Mouse (Mus musculus): ENCODE data around the gene Cfap99. TPM values are rescaled to one million over a fixed set of nuclear protein-coding genes. Genes with fewer than 3 reads are reported as not detected.
A peak's percentile ranks its signal among the peaks of the same experiment; 100 is the strongest.

Gene Cfap99
- polyA plus RNA-seq, 1 experiment from 2014 or later: 0.16 TPM

- Histone ChIP-seq H3K9me3 (replicated peaks; ENCODE audit: control insufficient read depth, low read length, poor library complexity, severe bottlenecking) (no peaks in the 10 kb centered on the region), H3K27ac (ENCODE audit: low read length) (no peak overlapping the region), H3K4me1 (ENCODE audit: control insufficient read depth, insufficient read depth, low read length) (peaks cover 15% of the 10 kb centered on the region), H3K27me3 (ENCODE audit: control insufficient read depth, insufficient read depth, low read depth, low read length) (peaks cover 5% of the 10 kb centered on the region), H3K36me3 (ENCODE audit: control insufficient read depth, insufficient read depth, low read length) (no peaks in the 10 kb centered on the region), H3K4me3 (ENCODE audit: low read depth, low read length) (no peak overlapping the region), H3K4me2 (ENCODE audit: low read length) (no peak overlapping the region), H3K9ac (ENCODE audit: low read depth, low read length) (no peak overlapping the region)
- 95% methylated on average over 2 of the region's 2 CpGs for WGBS
- ATAC-seq: no peak
These were observed 3.1 kb upstream of the Cfap99 start for GRCm38 (mm10) chr5:34285285-34285684.

GRCm38 (mm10) chr5:34286516-34286915 lies 1.9 kb upstream of the Cfap99 start:
- under 1% methylated on average over 11 of the region's 11 CpGs for WGBS

GRCm38 (mm10) chr5:34287001-34287837 lies 1.2 kb upstream of the Cfap99 start:
- no peaks in the 10 kb centered on the region for H3K9me3 ChIP-seq (replicated peaks; ENCODE audit: control insufficient read depth, low read length, poor library complexity, severe bottlenecking)
- under 1% methylated on average over 52 of the region's 54 CpGs for WGBS
- ATAC-seq: peak; percentile 22; the same call in 1 of the 2 replicates
- H3K27ac ChIP-seq (ENCODE audit: low read length): no peak overlapping the region
- H3K4me3 ChIP-seq (ENCODE audit: low read depth, low read length): peak overlapping the region; percentile 58
- peaks cover 5% of the 10 kb centered on the region for H3K27me3 ChIP-seq (ENCODE audit: control insufficient read depth, insufficient read depth, low read depth, low read length)
- H3K9ac ChIP-seq (ENCODE audit: low read depth, low read length): peak overlapping the region; percentile 63
- peak overlapping the region; percentile 74 for H3K4me2 ChIP-seq (ENCODE audit: low read length)
- H3K4me1 ChIP-seq (ENCODE audit: control insufficient read depth, insufficient read depth, low read length): peaks cover 15% of the 10 kb centered on the region
- H3K36me3 ChIP-seq (ENCODE audit: control insufficient read depth, insufficient read depth, low read length): no peaks in the 10 kb centered on the region

More at GRCm38 (mm10) chr5:34286516-34286915, 1.9 kb upstream of the Cfap99 start:
- Histone ChIP-seq H3K4me3 (ENCODE audit: low read depth, low read length) (peak overlapping the region; percentile 58), H3K4me1 (ENCODE audit: control insufficient read depth, insufficient read depth, low read length) (peaks cover 15% of the 10 kb centered on the region), H3K4me2 (ENCODE audit: low read length) (peak overlapping the region; percentile 74), H3K27me3 (ENCODE audit: control insufficient read depth, insufficient read depth, low read depth, low read length) (peaks cover 5% of the 10 kb centered on the region), H3K9ac (ENCODE audit: low read depth, low read length) (peak overlapping the region; percentile 63; the same call in 1 of the 2 replicates), H3K36me3 (ENCODE audit: control insufficient read depth, insufficient read depth, low read length) (no peaks in the 10 kb centered on the region), H3K27ac (ENCODE audit: low read length) (no peak overlapping the region), H3K9me3 (replicated peaks; ENCODE audit: control insufficient read depth, low read length, poor library complexity, severe bottlenecking) (no peaks in the 10 kb centered on the region)
- ATAC-seq: no peak

- Histone ChIP-seq H3K4me2 (ENCODE audit: low read length) (peak overlapping the region; percentile 74), H3K4me1 (ENCODE audit: control insufficient read depth, insufficient read depth, low read length) (peaks cover 15% of the 10 kb centered on the region), H3K36me3 (ENCODE audit: control insufficient read depth, insufficient read depth, low read length) (no peaks in the 10 kb centered on the region), H3K9ac (ENCODE audit: low read depth, low read length) (peak overlapping the region; percentile 63), H3K9me3 (replicated peaks; ENCODE audit: control insufficient read depth, low read length, poor library complexity, severe bottlenecking) (no peaks in the 10 kb centered on the region), H3K27me3 (ENCODE audit: control insufficient read depth, insufficient read depth, low read depth, low read length) (peaks cover 5% of the 10 kb centered on the region), H3K27ac (ENCODE audit: low read length) (peak overlapping the region; percentile 43; the same call in 1 of the 2 replicates), H3K4me3 (ENCODE audit: low read depth, low read length) (peak overlapping the region; percentile 58)
- peak; percentile 12 for ATAC-seq
- under 1% methylated on average over 18 of the region's 18 CpGs for WGBS
These were observed 608 bp upstream of the Cfap99 start for GRCm38 (mm10) chr5:34287838-34288145.

- H3K36me3 ChIP-seq (ENCODE audit: control insufficient read depth, insufficient read depth, low read length): no peaks in the 10 kb centered on the region
- no peak overlapping the region for H3K9ac ChIP-seq (ENCODE audit: low read depth, low read length)
- 0 out of 2 replicates have a peak overlapping the region, but pooled peaks have one; percentile 58 for H3K4me3 ChIP-seq (ENCODE audit: low read depth, low read length)
- H3K4me2 ChIP-seq (ENCODE audit: low read length): peak overlapping the region; percentile 74; the same call in 1 of the 2 replicates
- H3K27ac ChIP-seq (ENCODE audit: low read length): no peak overlapping the region
- H3K4me1 ChIP-seq (ENCODE audit: control insufficient read depth, insufficient read depth, low read length): peaks cover 15% of the 10 kb centered on the region
- no peak for ATAC-seq
- WGBS: 59% methylated on average over 2 of the region's 2 CpGs
- H3K27me3 ChIP-seq (ENCODE audit: control insufficient read depth, insufficient read depth, low read depth, low read length): peaks cover 5% of the 10 kb centered on the region
- no peaks in the 10 kb centered on the region for H3K9me3 ChIP-seq (replicated peaks; ENCODE audit: control insufficient read depth, low read length, poor library complexity, severe bottlenecking)
These were observed 886 bp downstream of the Cfap99 start for GRCm38 (mm10) chr5:34289286-34289685.

GRCm38 (mm10) chr5:34293363-34293762 lies 5.0 kb downstream of the Cfap99 start:
- 79% methylated on average over 6 of the region's 6 CpGs for WGBS
- Histone ChIP-seq H3K27ac (ENCODE audit: low read length) (no peak overlapping the region), H3K9ac (ENCODE audit: low read depth, low read length) (no peak overlapping the region), H3K36me3 (ENCODE audit: control insufficient read depth, insufficient read depth, low read length) (no peaks in the 10 kb centered on the region), H3K9me3 (replicated peaks; ENCODE audit: control insufficient read depth, low read length, poor library complexity, severe bottlenecking) (no peaks in the 10 kb centered on the region), H3K4me3 (ENCODE audit: low read depth, low read length) (no peak overlapping the region), H3K27me3 (ENCODE audit: control insufficient read depth, insufficient read depth, low read depth, low read length) (no peaks in the 10 kb centered on the region), H3K4me2 (ENCODE audit: low read length) (no peak overlapping the region), H3K4me1 (ENCODE audit: control insufficient read depth, insufficient read depth, low read length) (peaks cover 2% of the 10 kb centered on the region; the same call in 1 of the 2 replicates)
- ATAC-seq: no peak

- H3K9ac ChIP-seq (ENCODE audit: low read depth, low read length): no peak overlapping the region
- 27% methylated on average over 2 of the region's 2 CpGs for WGBS
- no peaks in the 10 kb centered on the region for H3K27me3 ChIP-seq (ENCODE audit: control insufficient read depth, insufficient read depth, low read depth, low read length)
- H3K4me1 ChIP-seq (ENCODE audit: control insufficient read depth, insufficient read depth, low read length): no peaks in the 10 kb centered on the region
- H3K9me3 ChIP-seq (replicated peaks; ENCODE audit: control insufficient read depth, low read length, poor library complexity, severe bottlenecking): no peaks in the 10 kb centered on the region
- no peak for ATAC-seq
- no peaks in the 10 kb centered on the region for H3K36me3 ChIP-seq (ENCODE audit: control insufficient read depth, insufficient read depth, low read length)
- H3K4me2 ChIP-seq (ENCODE audit: low read length): no peak overlapping the region
- H3K4me3 ChIP-seq (ENCODE audit: low read depth, low read length): no peak overlapping the region
- H3K27ac ChIP-seq (ENCODE audit: low read length): no peak overlapping the region
These were observed 6.3 kb downstream of the Cfap99 start for GRCm38 (mm10) chr5:34294696-34295095.

GRCm38 (mm10) chr5:34295141-34295540 lies 6.7 kb downstream of the Cfap99 start:
- H3K4me1 ChIP-seq (ENCODE audit: control insufficient read depth, insufficient read depth, low read length): no peaks in the 10 kb centered on the region
- no peak overlapping the region for H3K27ac ChIP-seq (ENCODE audit: low read length)
- no peak overlapping the region for H3K9ac ChIP-seq (ENCODE audit: low read depth, low read length)
- H3K4me3 ChIP-seq (ENCODE audit: low read depth, low read length): no peak overlapping the region
- 90% methylated on average over 2 of the region's 2 CpGs for WGBS
- no peaks in the 10 kb centered on the region for H3K9me3 ChIP-seq (replicated peaks; ENCODE audit: control insufficient read depth, low read length, poor library complexity, severe bottlenecking)
- H3K36me3 ChIP-seq (ENCODE audit: control insufficient read depth, insufficient read depth, low read length): no peaks in the 10 kb centered on the region
- H3K4me2 ChIP-seq (ENCODE audit: low read length): no peak overlapping the region
- no peak for ATAC-seq
- no peaks in the 10 kb centered on the region for H3K27me3 ChIP-seq (ENCODE audit: control insufficient read depth, insufficient read depth, low read depth, low read length)

GRCm38 (mm10) chr5:34298061-34298460 lies 9.7 kb downstream of the Cfap99 start:
- Histone ChIP-seq H3K4me3 (ENCODE audit: low read depth, low read length) (no peak overlapping the region), H3K27me3 (ENCODE audit: control insufficient read depth, insufficient read depth, low read depth, low read length) (no peaks in the 10 kb centered on the region), H3K36me3 (ENCODE audit: control insufficient read depth, insufficient read depth, low read length) (no peaks in the 10 kb centered on the region), H3K27ac (ENCODE audit: low read length) (no peak overlapping the region), H3K4me1 (ENCODE audit: control insufficient read depth, insufficient read depth, low read length) (no peaks in the 10 kb centered on the region), H3K9me3 (replicated peaks; ENCODE audit: control insufficient read depth, low read length, poor library complexity, severe bottlenecking) (no peaks in the 10 kb centered on the region), H3K4me2 (ENCODE audit: low read length) (no peak overlapping the region), H3K9ac (ENCODE audit: low read depth, low read length) (no peak overlapping the region)
- 52% methylated on average over 4 of the region's 4 CpGs for WGBS
- ATAC-seq: no peak

All from midbrain, embryonic 16.5 days (tissue).